Mouse (Mus musculus) forebrain, postnatal 0 days (tissue): ENCODE results near the gene Snx21. TPM values are rescaled to one million over a fixed set of nuclear protein-coding genes. Genes with fewer than 3 reads are reported as not detected.
A peak's percentile ranks its signal among the peaks of the same experiment; 100 is the strongest.

Experiments used
- ATAC-seq: fragments of 200-750 bp; cut with Nextera tagmentation; 2 replicates; pipeline ENCODE4 v1.8.0; 2017; ENCODE audit warnings: mild to moderate bottlenecking, moderate library complexity
- DNase-seq: peaks from one replicate; pipeline ENCODE4 v3.0.0-alpha.2; 2015
- H3K27ac ChIP-seq: fragments of 300-500 bp; sonication (generic); 2 replicates; pipeline ENCODE4 v1.5.1; 2014; ENCODE audit warnings: low read depth, mild to moderate bottlenecking, antibody characterized with exemption, low read length, moderate library complexity, mixed read lengths
- H3K27me3 ChIP-seq: fragments of 300-500 bp; sonication (generic); 2 replicates; pipeline ENCODE4 v1.6.1; 2014; ENCODE audit warnings: mild to moderate bottlenecking, low read length, mixed read lengths; ENCODE audit not compliant: insufficient read depth
- H3K36me3 ChIP-seq: fragments of 300-500 bp; sonication (generic); 2 replicates; pipeline ENCODE4 v1.6.1; 2014; ENCODE audit warnings: mild to moderate bottlenecking, moderate library complexity; ENCODE audit not compliant: insufficient read depth
- H3K4me1 ChIP-seq: fragments of 300-500 bp; sonication (generic); 2 replicates; pipeline ENCODE4 v1.6.1; 2014; ENCODE audit warnings: antibody characterized with exemption; ENCODE audit not compliant: insufficient read depth
- H3K4me2 ChIP-seq: fragments of 300-500 bp; sonication (generic); 2 replicates; pipeline ENCODE4 v1.6.1; 2014; ENCODE audit warnings: low read depth, mild to moderate bottlenecking, moderate library complexity
- H3K4me3 ChIP-seq: fragments of 300-500 bp; sonication (generic); 2 replicates; pipeline ENCODE4 v1.5.1; 2014; ENCODE audit warnings: low read depth, low read length, mixed read lengths
- H3K9ac ChIP-seq: fragments of 300-500 bp; sonication (generic); 2 replicates; pipeline ENCODE4 v1.6.1; 2014; ENCODE audit warnings: mild to moderate bottlenecking
- H3K9me3 ChIP-seq: fragments of 300-500 bp; sonication (generic); 2 replicates; pipeline ENCODE4 v1.6.1; 2016; ENCODE audit warnings: low read length
- CTCF ChIP-seq: sonication (generic); IDR thresholded peaks from 2 replicates; pipeline ENCODE4 v1.5.1; 2016; ENCODE audit warnings: antibody characterized with exemption, control low read depth, low read depth
- WGBS: fragments of 180-500 bp; shearing (Covaris S2); extraction: QIAGEN DNeasy Blood & Tissue Kit; methylation state at CpG from one replicate; pipeline ENCODE4 v1.1.7; 2014; 5-methylcytosine and 5-hydroxymethylcytosine counted together
- polyA plus RNA-seq: library from polyadenylated mRNA; unstranded; fragments of >200 nt; fragmentation: Nextera tagmentation; extraction: Ambion mirVana; gene quantifications from 2 replicates; pipeline ENCODE4 v1.2.1, GENCODE M21; 2015
- total RNA-seq: library from RNA; depleted of rRNA; stranded (reverse); fragments of >200 nt; gene quantifications from 2 replicates; pipeline ENCODE4 v1.2.3, GENCODE M21; 2014

Gene Snx21
- total and polyA plus RNA-seq, 2 experiments from 2014 or later, result 50.2 to 72.0 TPM

GRCm38 (mm10) chr2:164760059-164760833 is 25.4 kb upstream of the Snx21 start:
- 90% methylated on average over 4 of the region's 4 CpGs for WGBS
- Histone ChIP-seq H3K4me3 (no peak overlapping the region), H3K36me3 (peaks cover 90% of the 10 kb centered on the region), H3K27me3 (no peaks in the 10 kb centered on the region), H3K9ac (no peak overlapping the region), H3K4me2 (no peak overlapping the region), H3K9me3 (no peaks in the 10 kb centered on the region), H3K4me1 (no peaks in the 10 kb centered on the region), H3K27ac (no peak overlapping the region)
- ATAC-seq (no peak), DNase-seq (no peak)
- no peak for TF ChIP-seq CTCF

GRCm38 (mm10) chr2:164761502-164761901 is 24.1 kb upstream of the Snx21 start:
- ATAC-seq, result no peak
- H3K4me3 ChIP-seq, result no peak overlapping the region
- no peaks in the 10 kb centered on the region for H3K4me1 ChIP-seq
- H3K9ac ChIP-seq, result no peak overlapping the region
- WGBS, result 87% methylated on average over 2 of the region's 2 CpGs
- peaks cover 89% of the 10 kb centered on the region for H3K36me3 ChIP-seq
- no peak overlapping the region for H3K4me2 ChIP-seq
- H3K9me3 ChIP-seq, result no peaks in the 10 kb centered on the region
- no peak for TF ChIP-seq CTCF
- DNase-seq, result no peak
- no peak overlapping the region for H3K27ac ChIP-seq
- no peaks in the 10 kb centered on the region for H3K27me3 ChIP-seq

- Histone ChIP-seq H3K4me1 (no peaks in the 10 kb centered on the region), H3K27me3 (no peaks in the 10 kb centered on the region), H3K36me3 (peaks cover 89% of the 10 kb centered on the region), H3K9ac (no peak overlapping the region), H3K4me2 (no peak overlapping the region), H3K4me3 (no peak overlapping the region), H3K9me3 (no peaks in the 10 kb centered on the region), H3K27ac (no peak overlapping the region)
- no peak for TF ChIP-seq CTCF
- ATAC-seq, result no peak
- DNase-seq, result no peak
- 97% methylated on average over 4 of the region's 4 CpGs for WGBS
Observed at GRCm38 (mm10) chr2:164761971-164762370, 23.7 kb upstream of the Snx21 start.

GRCm38 (mm10) chr2:164762593-164762992 is 23.0 kb upstream of the Snx21 start:
- no peak for ATAC-seq
- H3K4me2 ChIP-seq, result no peak overlapping the region
- no peak overlapping the region for H3K9ac ChIP-seq
- no peaks in the 10 kb centered on the region for H3K27me3 ChIP-seq
- H3K4me3 ChIP-seq, result no peak overlapping the region
- WGBS, result 91% methylated on average over 7 of the region's 7 CpGs
- TF ChIP-seq CTCF, result no peak
- no peak overlapping the region for H3K27ac ChIP-seq
- no peak for DNase-seq
- H3K9me3 ChIP-seq, result no peaks in the 10 kb centered on the region
- H3K36me3 ChIP-seq, result peaks cover 89% of the 10 kb centered on the region
- no peaks in the 10 kb centered on the region for H3K4me1 ChIP-seq

- TF ChIP-seq CTCF, result no peak
- H3K36me3 ChIP-seq, result peaks cover 63% of the 10 kb centered on the region
- H3K4me1 ChIP-seq, result no peaks in the 10 kb centered on the region; the same call in 1 of the 2 replicates
- H3K4me2 ChIP-seq, result no peak overlapping the region
- no peaks in the 10 kb centered on the region for H3K27me3 ChIP-seq
- no peak overlapping the region for H3K9ac ChIP-seq
- no peaks in the 10 kb centered on the region for H3K9me3 ChIP-seq
- no peak for DNase-seq
- no peak overlapping the region for H3K4me3 ChIP-seq
- H3K27ac ChIP-seq, result no peak overlapping the region
- ATAC-seq, result no peak
- WGBS, result 67% methylated on average over 3 of the region's 3 CpGs
Observed at GRCm38 (mm10) chr2:164765841-164766240, 19.8 kb upstream of the Snx21 start.

GRCm38 (mm10) chr2:164767812-164768540 is 17.6 kb upstream of the Snx21 start:
- no peak overlapping the region for H3K4me2 ChIP-seq
- WGBS, result 92% methylated on average over 15 of the region's 15 CpGs
- H3K9me3 ChIP-seq, result no peaks in the 10 kb centered on the region
- H3K27me3 ChIP-seq, result no peaks in the 10 kb centered on the region
- no peak for TF ChIP-seq CTCF
- peaks cover 44% of the 10 kb centered on the region for H3K36me3 ChIP-seq
- ATAC-seq (no peak), DNase-seq (no peak)
- no peak overlapping the region for H3K9ac ChIP-seq
- no peak overlapping the region for H3K27ac ChIP-seq
- H3K4me1 ChIP-seq, result no peaks in the 10 kb centered on the region; the same call in 1 of the 2 replicates
- H3K4me3 ChIP-seq, result no peak overlapping the region

- Histone ChIP-seq H3K27ac (no peak within 1 kb of the TSS), H3K27me3 (no peaks in the 10 kb centered on the region), H3K4me2 (peak within 1 kb of the TSS; percentile 97), H3K4me1 (no peaks in the 10 kb centered on the region; the same call in 1 of the 2 replicates), H3K9me3 (no peaks in the 10 kb centered on the region), H3K36me3 (peaks cover 34% of the 10 kb centered on the region), H3K9ac (peak within 1 kb of the TSS; percentile 44), H3K4me3 (peak within 1 kb of the TSS; percentile 66)
- 3% methylated on average over 53 of the region's 53 CpGs for WGBS
- DNase-seq (peak; percentile 99), ATAC-seq (peak; percentile 100)
- peak; percentile 52 for TF ChIP-seq CTCF
Observed at GRCm38 (mm10) chr2:164769258-164770037, 16.2 kb upstream of the Snx21 start, which contains the start of gene Ube2c. Gene Ube2c, plus strand, starts transcription at chr2:164769898.
